Mouse (Mus musculus): ENCODE results near the gene Tnfrsf22. TPM values are rescaled to one million over a fixed set of nuclear protein-coding genes. Genes with fewer than 3 reads are reported as not detected.

Gene Tnfrsf22
- polyA plus RNA-seq, 1 experiment from 2014 or later: 2.8 TPM

- Histone ChIP-seq H3K9ac (peak overlapping the region; percentile 87; the same call in 1 of the 2 replicates), H3K36me3 (no peaks in the 10 kb centered on the region), H3K27me3 (no peaks in the 10 kb centered on the region), H3K27ac (peak overlapping the region; percentile 17; the same call in 1 of the 2 replicates), H3K4me3 (peak overlapping the region; percentile 98), H3K4me1 (replicated peaks) (peaks cover 12% of the 10 kb centered on the region), H3K4me2 (peak overlapping the region; percentile 94), H3K9me3 (replicated peaks) (no peaks in the 10 kb centered on the region)
- 8% methylated on average over 15 of the region's 15 CpGs for WGBS
- no peak for ATAC-seq (replicated peaks; ENCODE audit: insufficient number of reproducible peaks, insufficient read depth, low FRiP score, low read depth)
These were observed 49.2 kb downstream of the Tnfrsf22 start for GRCm38 (mm10) chr7:143600231-143600740.

GRCm38 (mm10) chr7:143599428-143600230 is 49.8 kb downstream of the Tnfrsf22 start, which contains the start of gene Cars:
Gene Cars (minus strand): TSS chr7:143600090.
- Histone ChIP-seq H3K9ac (peak within 1 kb of the TSS; percentile 87), H3K4me3 (peak within 1 kb of the TSS; percentile 98), H3K27me3 (no peaks in the 10 kb centered on the region), H3K9me3 (replicated peaks) (no peaks in the 10 kb centered on the region), H3K4me2 (peak within 1 kb of the TSS; percentile 94), H3K36me3 (no peaks in the 10 kb centered on the region), H3K27ac (peak within 1 kb of the TSS; percentile 57), H3K4me1 (replicated peaks) (peaks cover 18% of the 10 kb centered on the region)
- peak; percentile 96 for ATAC-seq (replicated peaks; ENCODE audit: insufficient number of reproducible peaks, insufficient read depth, low FRiP score, low read depth)
- WGBS: under 1% methylated on average over 35 of the region's 35 CpGs

GRCm38 (mm10) chr7:143594865-143595264 is 54.6 kb downstream of the Tnfrsf22 start:
- no peak for ATAC-seq (replicated peaks; ENCODE audit: insufficient number of reproducible peaks, insufficient read depth, low FRiP score, low read depth)
- 54% methylated on average over 5 of the region's 5 CpGs for WGBS
- Histone ChIP-seq H3K9ac (no peak overlapping the region), H3K9me3 (replicated peaks) (no peaks in the 10 kb centered on the region), H3K36me3 (peaks cover 6% of the 10 kb centered on the region; the same call in 1 of the 2 replicates), H3K27me3 (no peaks in the 10 kb centered on the region), H3K27ac (no peak overlapping the region), H3K4me1 (replicated peaks) (peaks cover 23% of the 10 kb centered on the region), H3K4me2 (no peak overlapping the region), H3K4me3 (no peak overlapping the region)

GRCm38 (mm10) chr7:143592255-143592654 is 57.2 kb downstream of the Tnfrsf22 start:
- Histone ChIP-seq H3K27me3 (no peaks in the 10 kb centered on the region), H3K9me3 (replicated peaks) (no peaks in the 10 kb centered on the region), H3K4me3 (no peak overlapping the region), H3K4me1 (replicated peaks) (peaks cover 12% of the 10 kb centered on the region), H3K4me2 (no peak overlapping the region), H3K36me3 (peaks cover 15% of the 10 kb centered on the region; the same call in 1 of the 2 replicates), H3K27ac (no peak overlapping the region), H3K9ac (no peak overlapping the region)
- WGBS: 81% methylated on average over 10 of the region's 10 CpGs
- no peak for ATAC-seq (replicated peaks; ENCODE audit: insufficient number of reproducible peaks, insufficient read depth, low FRiP score, low read depth)

GRCm38 (mm10) chr7:143588006-143588405 is 61.5 kb downstream of the Tnfrsf22 start:
- H3K9ac ChIP-seq: no peak overlapping the region
- no peaks in the 10 kb centered on the region for H3K27me3 ChIP-seq
- no peaks in the 10 kb centered on the region for H3K4me1 ChIP-seq (replicated peaks)
- H3K4me3 ChIP-seq: no peak overlapping the region
- ATAC-seq (replicated peaks; ENCODE audit: insufficient number of reproducible peaks, insufficient read depth, low FRiP score, low read depth): no peak
- H3K4me2 ChIP-seq: no peak overlapping the region
- H3K9me3 ChIP-seq (replicated peaks): no peaks in the 10 kb centered on the region
- WGBS: 83% methylated on average over 4 of the region's 4 CpGs
- peaks cover 38% of the 10 kb centered on the region for H3K36me3 ChIP-seq
- H3K27ac ChIP-seq: no peak overlapping the region

- Histone ChIP-seq H3K4me3 (no peak overlapping the region), H3K4me2 (no peak overlapping the region), H3K36me3 (peaks cover 42% of the 10 kb centered on the region), H3K9ac (no peak overlapping the region), H3K9me3 (replicated peaks) (no peaks in the 10 kb centered on the region), H3K4me1 (replicated peaks) (no peaks in the 10 kb centered on the region), H3K27me3 (no peaks in the 10 kb centered on the region), H3K27ac (no peak overlapping the region)
- no peak for ATAC-seq (replicated peaks; ENCODE audit: insufficient number of reproducible peaks, insufficient read depth, low FRiP score, low read depth)
- 79% methylated on average over 5 of the region's 5 CpGs for WGBS
These were observed 61.9 kb downstream of the Tnfrsf22 start for GRCm38 (mm10) chr7:143587586-143587985.

Other genes starting within 250 kb of the Tnfrsf22 start
- gene Cdkn1c, start 188.6 kb downstream of the Tnfrsf22 start, polyA plus RNA-seq (2015; fragmentation: Nextera tagmentation; extraction: Ambion mirVana): 369 and 534 TPM in 2 replicates
- gene Slc22a18, start 175.9 kb downstream of the Tnfrsf22 start, polyA plus RNA-seq (2015; fragmentation: Nextera tagmentation; extraction: Ambion mirVana): 0.82 and 1.7 TPM in 2 replicates
- 0.45 and 0.82 TPM in 2 replicates for gene Phlda2, start 146.5 kb downstream of the Tnfrsf22 start, polyA plus RNA-seq (2015; fragmentation: Nextera tagmentation; extraction: Ambion mirVana)
- 218 and 232 TPM in 2 replicates for gene Nap1l4, start 100.6 kb downstream of the Tnfrsf22 start, polyA plus RNA-seq (2015; fragmentation: Nextera tagmentation; extraction: Ambion mirVana)
- 24.7 and 34.5 TPM in 2 replicates for gene Cars, start 49.6 kb downstream of the Tnfrsf22 start, polyA plus RNA-seq (2015; fragmentation: Nextera tagmentation; extraction: Ambion mirVana)
- 0.64 and 0.86 TPM in 2 replicates for gene Tnfrsf26, start 20.9 kb downstream of the Tnfrsf22 start, polyA plus RNA-seq (2015; fragmentation: Nextera tagmentation; extraction: Ambion mirVana)
- gene Tnfrsf23, start 36.2 kb upstream of the Tnfrsf22 start, polyA plus RNA-seq (2015; fragmentation: Nextera tagmentation; extraction: Ambion mirVana): 1.9 and 3.0 TPM in 2 replicates
- gene Osbpl5, start 107.3 kb upstream of the Tnfrsf22 start, polyA plus RNA-seq (2015; fragmentation: Nextera tagmentation; extraction: Ambion mirVana): 31.2 and 39.7 TPM in 2 replicates
- not detected in 2 replicates for gene Mrgprg, start 117.3 kb upstream of the Tnfrsf22 start, polyA plus RNA-seq (2015; fragmentation: Nextera tagmentation; extraction: Ambion mirVana)
- 1.4 and 2.8 TPM in 2 replicates for gene Mrgpre, start 134.8 kb upstream of the Tnfrsf22 start, polyA plus RNA-seq (2015; fragmentation: Nextera tagmentation; extraction: Ambion mirVana)
- 8.3 and 9.4 TPM in 2 replicates for gene Nadsyn1, start 173.2 kb upstream of the Tnfrsf22 start, polyA plus RNA-seq (2015; fragmentation: Nextera tagmentation; extraction: Ambion mirVana)
- 14.1 and 25.2 TPM in 2 replicates for gene Dhcr7, start 173.5 kb upstream of the Tnfrsf22 start, polyA plus RNA-seq (2015; fragmentation: Nextera tagmentation; extraction: Ambion mirVana)
- not detected in 2 replicates for gene Gm498, start 217.2 kb upstream of the Tnfrsf22 start, polyA plus RNA-seq (2015; fragmentation: Nextera tagmentation; extraction: Ambion mirVana)